Mouse (Mus musculus) MEL (cell line): ENCODE data around the gene Slc7a6os.

ENCODE experiments used
- BHLHE40 ChIP-seq: IDR thresholded peaks from 2 replicates; pipeline ENCODE4 v1.6.1; 2012; ENCODE audit warnings: low read depth, mild to moderate bottlenecking, inconsistent platforms, low read length, improper control_type of control experiment, borderline replicate concordance
- CTCF ChIP-seq, 3 experiments: IDR thresholded peaks in 2 of 3; conservative IDR thresholded peaks in 1 of 3; 2 replicates each; pipeline ENCODE4 v1.5.1; 2011 to 2012; ENCODE audit warnings: low read length in 3 of 3, low read depth in 2 of 3, mild to moderate bottlenecking in 2 of 3, improper control_type of control experiment in 1 of 3, inconsistent platforms in 1 of 3, mixed read lengths in 1 of 3, moderate library complexity in 1 of 3; ENCODE audit not compliant: control insufficient read depth in 1 of 3, insufficient read depth in 1 of 3, poor library complexity in 1 of 3, severe bottlenecking in 1 of 3
- GABPA ChIP-seq: IDR thresholded peaks from 2 replicates; pipeline ENCODE4 v1.6.1; 2012; ENCODE audit warnings: low read depth, mild to moderate bottlenecking, inconsistent platforms, low read length, improper control_type of control experiment, moderate library complexity
- GATA1 ChIP-seq: IDR thresholded peaks from 2 replicates; pipeline ENCODE4 v1.6.1; 2011; ENCODE audit warnings: low read depth, low read length, improper control_type of control experiment
- MAX ChIP-seq: IDR thresholded peaks from 2 replicates; pipeline ENCODE4 v1.6.1; 2011; ENCODE audit warnings: low read length, improper control_type of control experiment
- MEF2A ChIP-seq: IDR thresholded peaks from 2 replicates; pipeline ENCODE4 v1.6.1; 2014; ENCODE audit warnings: low read depth, mild to moderate bottlenecking, inconsistent platforms, low read length, improper control_type of control experiment; ENCODE audit not compliant: poor library complexity, insufficient replicate concordance, severe bottlenecking; ENCODE audit errors: extremely low read depth
- MXI1 ChIP-seq: IDR thresholded peaks from 2 replicates; pipeline ENCODE4 v1.6.1; 2011; ENCODE audit warnings: mild to moderate bottlenecking, low read depth, low read length, improper control_type of control experiment
- POLR2A ChIP-seq, 2 experiments: IDR thresholded peaks; 2 replicates each; pipeline ENCODE4 v1.6.1; 2011 to 2012; ENCODE audit warnings: low read length in 2 of 2, mild to moderate bottlenecking in 2 of 2, control low read depth in 1 of 2, improper control_type of control experiment in 1 of 2, low read depth in 1 of 2, moderate library complexity in 1 of 2; ENCODE audit not compliant: control insufficient read depth in 1 of 2, insufficient read depth in 1 of 2, poor library complexity in 1 of 2
- POLR2AphosphoS2 ChIP-seq: IDR thresholded peaks from 2 replicates; pipeline ENCODE4 v1.6.1; 2011; ENCODE audit warnings: low read length, improper control_type of control experiment
- TAL1 ChIP-seq: IDR thresholded peaks from 2 replicates; pipeline ENCODE4 v1.6.1; 2012; ENCODE audit warnings: mild to moderate bottlenecking, inconsistent platforms, low read length, moderate library complexity, mixed read lengths

DNA sequence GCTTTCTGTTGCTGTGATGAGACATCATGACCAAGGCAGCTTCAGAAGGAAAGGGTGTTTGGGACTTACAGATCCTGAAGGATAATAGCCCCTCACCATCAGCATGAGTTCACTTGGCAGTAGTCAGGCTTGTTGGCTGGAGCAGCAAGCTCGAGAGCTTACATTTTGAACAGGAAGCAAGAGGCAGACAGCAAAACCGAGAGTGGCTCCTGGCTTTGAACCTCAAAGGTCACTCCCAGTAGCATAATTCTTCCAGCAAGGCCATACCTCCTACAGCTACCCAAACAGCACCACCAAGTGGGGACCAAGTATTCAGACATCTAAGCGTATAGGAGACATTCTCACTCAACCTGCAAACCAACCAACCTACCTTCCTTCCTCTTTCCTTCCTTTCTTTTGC is 22.0 kb upstream of the Slc7a6os start:
- TF ChIP-seq POLR2A (IDR thresholded peaks at IDR 0.05; ENCODE audit: control insufficient read depth in 1 of 2, insufficient read depth in 1 of 2, low read depth in 1 of 2, low read length in 2 of 2, poor library complexity in 1 of 2) (no peak), GATA1 (no peak), MEF2A (no peak), TAL1 (no peak), CTCF (IDR thresholded peaks at IDR 0.05 in 2 of 3, conservative IDR thresholded peaks at IDR 0.05 in 1 of 3; ENCODE audit: control insufficient read depth in 1 of 3, insufficient read depth in 1 of 3, low read depth in 2 of 3, low read length in 3 of 3, poor library complexity in 1 of 3, severe bottlenecking in 1 of 3) (peak in 1 of 3 experiments; percentile 21; a peak in 2 of 6 replicates), MAX (no peak), MXI1 (no peak), GABPA (no peak), BHLHE40 (no peak), POLR2AphosphoS2 (no peak)
